Mouse (Mus musculus): ENCODE measurements around the gene Pard3. TPM values are rescaled to one million over a fixed set of nuclear protein-coding genes. Genes with fewer than 3 reads are reported as not detected.

The Pard3 gene
- total and polyA plus RNA-seq, 2 experiments from 2014 or later: 11.9 to 29.7 TPM

GRCm38 (mm10) chr8:127049996-127050395 lies 13.7 kb upstream of the Pard3 start:
- H3K9me3 ChIP-seq (ENCODE audit: low read length): no peaks in the 10 kb centered on the region
- no peak for DNase-seq (ENCODE audit: low spot score)
- no peaks in the 10 kb centered on the region for H3K36me3 ChIP-seq (ENCODE audit: insufficient read depth, low read length)
- no peaks in the 10 kb centered on the region for H3K27me3 ChIP-seq (ENCODE audit: insufficient read depth, low read length)
- no peak overlapping the region for H3K9ac ChIP-seq (replicated peaks; ENCODE audit: low read length, poor library complexity, severe bottlenecking)
- no peaks in the 10 kb centered on the region for H3K4me1 ChIP-seq (ENCODE audit: insufficient read depth, low read length)
- ATAC-seq (ENCODE audit: low FRiP score): no peak
- no peak overlapping the region for H3K27ac ChIP-seq (ENCODE audit: low read depth, low read length)
- no peak overlapping the region for H3K4me2 ChIP-seq (ENCODE audit: low read depth, low read length, poor library complexity, severe bottlenecking)
- 76% methylated on average over 5 of the region's 5 CpGs for WGBS
- no peak overlapping the region for H3K4me3 ChIP-seq (ENCODE audit: low read depth, low read length)
- no peak for TF ChIP-seq CTCF (IDR thresholded peaks at IDR 0.05)

DNA sequence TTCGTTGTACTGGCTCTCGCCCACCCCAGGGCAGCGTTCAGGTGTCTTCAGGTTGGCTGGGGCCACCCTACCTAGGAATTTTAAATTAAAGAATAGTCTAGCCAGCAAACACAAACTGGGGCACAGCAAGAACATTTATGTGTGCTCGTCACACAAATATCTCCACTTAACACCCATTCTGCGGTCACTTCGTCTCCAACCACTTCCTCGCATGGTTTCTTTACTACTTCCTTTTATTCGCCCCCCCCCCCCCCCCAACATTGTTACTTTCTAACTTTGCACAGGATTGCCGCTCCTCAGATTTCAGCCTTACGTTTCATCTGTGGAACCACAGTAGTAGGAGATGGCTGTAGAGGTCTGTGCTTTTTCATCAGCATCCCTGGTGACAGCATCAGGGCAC lies 11.6 kb upstream of the Pard3 start:
- Histone ChIP-seq H3K36me3 (ENCODE audit: insufficient read depth, low read length) (no peaks in the 10 kb centered on the region), H3K4me2 (ENCODE audit: low read depth, low read length, poor library complexity, severe bottlenecking) (no peak overlapping the region), H3K27ac (ENCODE audit: low read depth, low read length) (no peak overlapping the region), H3K27me3 (ENCODE audit: insufficient read depth, low read length) (no peaks in the 10 kb centered on the region), H3K4me3 (ENCODE audit: low read depth, low read length) (no peak overlapping the region), H3K9me3 (ENCODE audit: low read length) (no peaks in the 10 kb centered on the region), H3K9ac (replicated peaks; ENCODE audit: low read length, poor library complexity, severe bottlenecking) (no peak overlapping the region), H3K4me1 (ENCODE audit: insufficient read depth, low read length) (no peaks in the 10 kb centered on the region)
- DNase-seq (ENCODE audit: low spot score) (no peak), ATAC-seq (ENCODE audit: low FRiP score) (no peak)
- TF ChIP-seq CTCF (IDR thresholded peaks at IDR 0.05): no peak
- WGBS: 88% methylated on average over 10 of the region's 10 CpGs

DNA sequence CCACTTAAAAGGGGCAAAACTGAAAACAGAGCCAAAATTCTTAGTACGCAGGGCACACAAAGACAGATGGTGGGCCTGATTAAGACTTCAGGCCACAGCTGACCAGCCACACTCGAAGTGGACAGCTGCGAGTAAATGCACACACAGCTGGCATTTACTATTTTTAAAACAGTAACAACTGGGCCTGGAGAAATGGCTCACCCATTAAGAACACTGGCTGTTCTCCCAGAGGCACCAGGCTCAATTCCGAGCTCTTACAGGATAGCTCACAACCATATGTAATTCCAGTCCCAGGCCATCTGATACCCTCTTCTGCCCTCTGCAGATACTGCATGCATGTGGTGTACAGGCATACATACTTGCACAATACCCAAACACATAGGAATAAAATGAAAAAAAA lies 8.6 kb upstream of the Pard3 start:
- peak; percentile 16 for DNase-seq (ENCODE audit: low spot score)
- no peak for TF ChIP-seq CTCF (IDR thresholded peaks at IDR 0.05)

GRCm38 (mm10) chr8:127058759-127059158 lies 4.9 kb upstream of the Pard3 start:
- no peak for ATAC-seq (ENCODE audit: low FRiP score)
- Histone ChIP-seq H3K4me3 (ENCODE audit: low read depth, low read length) (no peak overlapping the region), H3K4me1 (ENCODE audit: insufficient read depth, low read length) (peaks cover 4% of the 10 kb centered on the region; the same call in 1 of the 2 replicates), H3K4me2 (ENCODE audit: low read depth, low read length, poor library complexity, severe bottlenecking) (no peak overlapping the region), H3K27me3 (ENCODE audit: insufficient read depth, low read length) (no peaks in the 10 kb centered on the region), H3K36me3 (ENCODE audit: insufficient read depth, low read length) (no peaks in the 10 kb centered on the region), H3K9me3 (ENCODE audit: low read length) (no peaks in the 10 kb centered on the region), H3K27ac (ENCODE audit: low read depth, low read length) (no peak overlapping the region), H3K9ac (replicated peaks; ENCODE audit: low read length, poor library complexity, severe bottlenecking) (no peak overlapping the region)
- no peak for TF ChIP-seq CTCF (IDR thresholded peaks at IDR 0.05)
- no peak for DNase-seq (ENCODE audit: low spot score)
- 88% methylated on average over 2 of the region's 2 CpGs for WGBS

More for the DNA sequence above, 8.6 kb upstream of the Pard3 start:
- ATAC-seq (ENCODE audit: low FRiP score): no peak
- Histone ChIP-seq H3K27ac (ENCODE audit: low read depth, low read length) (no peak overlapping the region), H3K36me3 (ENCODE audit: insufficient read depth, low read length) (no peaks in the 10 kb centered on the region), H3K9ac (replicated peaks; ENCODE audit: low read length, poor library complexity, severe bottlenecking) (no peak overlapping the region), H3K4me2 (ENCODE audit: low read depth, low read length, poor library complexity, severe bottlenecking) (no peak overlapping the region), H3K4me1 (ENCODE audit: insufficient read depth, low read length) (no peaks in the 10 kb centered on the region), H3K27me3 (ENCODE audit: insufficient read depth, low read length) (no peaks in the 10 kb centered on the region), H3K9me3 (ENCODE audit: low read length) (no peaks in the 10 kb centered on the region), H3K4me3 (ENCODE audit: low read depth, low read length) (no peak overlapping the region)
- WGBS: 71% methylated on average over 4 of the region's 4 CpGs

DNA sequence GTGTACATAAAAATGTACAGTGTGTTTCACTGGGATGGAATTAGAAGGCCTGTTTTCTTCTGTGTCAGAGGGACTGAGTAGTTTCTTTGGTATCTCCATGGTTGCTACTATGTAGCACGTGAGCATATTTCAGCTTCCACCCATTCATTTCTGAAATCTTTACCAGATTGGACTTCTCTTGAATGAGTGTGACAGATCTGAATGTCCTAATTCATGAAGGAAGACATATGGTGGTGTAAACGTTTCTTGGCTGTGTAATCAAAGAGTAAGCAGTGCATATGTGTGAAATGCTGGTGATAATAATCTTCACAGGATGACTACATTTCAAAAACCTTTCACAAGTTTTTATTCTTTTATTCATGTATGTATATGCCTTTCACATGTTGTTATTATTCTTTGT lies 3.9 kb upstream of the Pard3 start:
- no peaks in the 10 kb centered on the region for H3K36me3 ChIP-seq (ENCODE audit: insufficient read depth, low read length)
- TF ChIP-seq CTCF (IDR thresholded peaks at IDR 0.05): no peak
- no peak overlapping the region for H3K4me3 ChIP-seq (ENCODE audit: low read depth, low read length)
- ATAC-seq (ENCODE audit: low FRiP score) (no peak), DNase-seq (ENCODE audit: low spot score) (no peak)
- no peaks in the 10 kb centered on the region for H3K9me3 ChIP-seq (ENCODE audit: low read length)
- H3K27me3 ChIP-seq (ENCODE audit: insufficient read depth, low read length): no peaks in the 10 kb centered on the region
- peaks cover 4% of the 10 kb centered on the region; the same call in 1 of the 2 replicates for H3K4me1 ChIP-seq (ENCODE audit: insufficient read depth, low read length)
- WGBS: 71% methylated on average over 2 of the region's 2 CpGs
- no peak overlapping the region for H3K4me2 ChIP-seq (ENCODE audit: low read depth, low read length, poor library complexity, severe bottlenecking)
- H3K27ac ChIP-seq (ENCODE audit: low read depth, low read length): no peak overlapping the region
- H3K9ac ChIP-seq (replicated peaks; ENCODE audit: low read length, poor library complexity, severe bottlenecking): no peak overlapping the region

- H3K27ac ChIP-seq (ENCODE audit: low read depth, low read length): peak overlapping the region; percentile 85
- H3K9me3 ChIP-seq (ENCODE audit: low read length): no peaks in the 10 kb centered on the region
- WGBS: under 1% methylated on average over 50 of the region's 80 CpGs
- H3K36me3 ChIP-seq (ENCODE audit: insufficient read depth, low read length): no peaks in the 10 kb centered on the region
- H3K4me1 ChIP-seq (ENCODE audit: insufficient read depth, low read length): peaks cover 4% of the 10 kb centered on the region
- peak; percentile 55 for ATAC-seq (ENCODE audit: low FRiP score)
- peak overlapping the region; percentile 84 for H3K9ac ChIP-seq (replicated peaks; ENCODE audit: low read length, poor library complexity, severe bottlenecking)
- H3K4me2 ChIP-seq (ENCODE audit: low read depth, low read length, poor library complexity, severe bottlenecking): peak overlapping the region; percentile 85
- 0 out of 2 replicates have a peak, but pooled peaks have one; percentile 3 for TF ChIP-seq CTCF (IDR thresholded peaks at IDR 0.05)
- H3K4me3 ChIP-seq (ENCODE audit: low read depth, low read length): peak overlapping the region; percentile 96
- no peak for DNase-seq (ENCODE audit: low spot score)
- H3K27me3 ChIP-seq (ENCODE audit: insufficient read depth, low read length): no peaks in the 10 kb centered on the region
These were observed 844 bp downstream of the Pard3 start for GRCm38 (mm10) chr8:127064361-127065112.

Data from midbrain, postnatal 0 days (tissue).